Mouse (Mus musculus): ENCODE results near the gene Msh5. TPM values are rescaled to one million over a fixed set of nuclear protein-coding genes. Genes with fewer than 3 reads are reported as not detected.

Msh5 gene
- polyA plus RNA-seq, 1 experiment from 2014 or later = 3.0 TPM

- WGBS = 64% methylated on average over 8 of the region's 10 CpGs
- no peak for ATAC-seq (ENCODE audit: insufficient number of reproducible peaks, low FRiP score, low TSS enrichment, low read depth)
- H3K27ac ChIP-seq = no peak overlapping the region
Observed at GRCm38 (mm10) chr17:35024691-35025488, 21.7 kb downstream of the Msh5 start.

GRCm38 (mm10) chr17:35024261-35024660, 22.3 kb downstream of the Msh5 start:
- H3K9me3 ChIP-seq = no peaks in the 10 kb centered on the region
- no peak overlapping the region for H3K9ac ChIP-seq
- H3K4me1 ChIP-seq = peaks cover 35% of the 10 kb centered on the region
- ATAC-seq (ENCODE audit: insufficient number of reproducible peaks, low FRiP score, low TSS enrichment, low read depth) = no peak
- H3K36me3 ChIP-seq = no peaks in the 10 kb centered on the region
- H3K4me2 ChIP-seq = no peak overlapping the region
- H3K4me3 ChIP-seq = no peak overlapping the region
- no peaks in the 10 kb centered on the region for H3K27me3 ChIP-seq
- no peak overlapping the region for H3K27ac ChIP-seq
- WGBS = 72% methylated on average over 12 of the region's 13 CpGs

More at GRCm38 (mm10) chr17:35024691-35025488, 21.7 kb downstream of the Msh5 start:
- no peaks in the 10 kb centered on the region for H3K9me3 ChIP-seq
- H3K9ac ChIP-seq = no peak overlapping the region
- no peak overlapping the region for H3K4me2 ChIP-seq
- no peaks in the 10 kb centered on the region for H3K36me3 ChIP-seq
- peaks cover 37% of the 10 kb centered on the region for H3K4me1 ChIP-seq
- H3K4me3 ChIP-seq = no peak overlapping the region
- no peaks in the 10 kb centered on the region for H3K27me3 ChIP-seq

DNA sequence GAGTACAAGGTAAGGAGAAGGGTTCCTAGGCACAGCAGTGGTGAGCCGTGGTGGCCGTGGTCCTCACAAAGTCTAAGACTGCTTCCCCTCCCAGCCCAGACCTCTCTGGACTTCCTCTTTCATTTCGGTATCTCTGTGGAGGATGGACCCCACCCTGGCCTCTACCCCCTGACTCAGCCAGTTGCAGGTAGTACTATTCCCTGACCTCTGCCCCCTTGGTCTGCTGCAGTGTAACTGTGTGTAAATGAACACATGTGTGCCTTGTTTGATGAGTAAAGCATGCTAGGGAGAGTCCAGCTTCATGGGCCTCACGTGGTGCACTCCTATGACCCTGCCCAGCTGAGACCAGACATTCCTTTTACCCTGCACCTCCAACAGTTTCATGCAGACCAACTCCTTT, 22.8 kb downstream of the Msh5 start:
- no peak for ATAC-seq (ENCODE audit: insufficient number of reproducible peaks, low FRiP score, low TSS enrichment, low read depth)
- Histone ChIP-seq H3K27me3 (no peaks in the 10 kb centered on the region), H3K27ac (no peak overlapping the region), H3K4me1 (peaks cover 35% of the 10 kb centered on the region), H3K36me3 (no peaks in the 10 kb centered on the region), H3K9me3 (no peaks in the 10 kb centered on the region), H3K4me2 (no peak overlapping the region), H3K4me3 (no peak overlapping the region), H3K9ac (no peak overlapping the region)
- WGBS = 66% methylated on average over 4 of the region's 4 CpGs

DNA sequence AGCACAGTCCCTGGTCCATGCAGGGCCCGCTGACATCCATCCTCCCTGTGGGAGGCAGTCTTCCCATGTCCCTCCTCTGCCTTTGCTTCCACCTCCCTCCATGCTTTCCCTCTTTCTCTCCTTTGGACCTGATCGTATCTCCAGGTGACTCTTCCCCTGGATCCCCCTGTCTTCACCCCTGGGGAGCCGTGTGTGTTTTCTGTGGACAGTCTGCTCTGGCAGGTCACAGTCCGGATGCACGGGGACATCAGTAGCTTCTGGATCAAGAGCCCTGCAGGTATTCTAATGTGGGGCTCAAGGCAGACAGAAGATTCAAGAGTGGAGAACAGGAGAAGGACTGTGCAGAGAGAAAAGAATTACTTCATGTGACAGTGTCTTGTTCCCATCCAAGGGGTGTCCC, 23.3 kb downstream of the Msh5 start:
- WGBS = 89% methylated on average over 5 of the region's 5 CpGs
- H3K27me3 ChIP-seq = no peaks in the 10 kb centered on the region
- no peak overlapping the region for H3K4me3 ChIP-seq
- no peak overlapping the region for H3K9ac ChIP-seq
- H3K4me1 ChIP-seq = peaks cover 32% of the 10 kb centered on the region
- H3K36me3 ChIP-seq = no peaks in the 10 kb centered on the region
- H3K27ac ChIP-seq = no peak overlapping the region
- H3K9me3 ChIP-seq = no peaks in the 10 kb centered on the region
- no peak overlapping the region for H3K4me2 ChIP-seq
- ATAC-seq (ENCODE audit: insufficient number of reproducible peaks, low FRiP score, low TSS enrichment, low read depth) = no peak

DNA sequence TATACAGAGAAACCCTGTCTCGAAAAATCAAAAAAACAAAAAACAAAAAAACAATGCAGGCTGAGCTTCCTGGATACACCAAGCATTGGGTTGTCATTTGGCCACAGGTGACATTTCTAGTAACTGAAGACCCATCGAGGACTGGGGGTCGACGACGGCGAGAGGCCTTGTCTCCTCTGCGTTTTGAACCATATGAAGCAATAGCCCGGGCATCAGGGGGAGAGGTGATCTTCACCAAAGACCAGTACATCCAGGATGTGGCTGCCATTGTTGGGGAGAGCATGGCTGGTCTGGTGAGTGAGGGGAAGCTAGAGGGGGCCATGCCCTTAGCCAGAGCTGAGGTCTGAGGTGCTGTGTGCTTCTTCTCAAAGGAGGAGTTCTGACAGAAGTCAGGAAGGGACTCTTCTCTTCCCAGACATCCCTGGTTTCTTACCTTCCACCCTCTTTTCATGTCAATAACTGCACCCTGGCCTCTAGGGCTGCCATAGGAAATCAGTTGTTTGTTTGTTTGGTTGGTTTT, 23.9 kb downstream of the Msh5 start:
- Histone ChIP-seq H3K36me3 (no peaks in the 10 kb centered on the region), H3K4me3 (no peak overlapping the region), H3K27me3 (no peaks in the 10 kb centered on the region), H3K9ac (no peak overlapping the region), H3K9me3 (no peaks in the 10 kb centered on the region), H3K4me1 (peaks cover 29% of the 10 kb centered on the region), H3K27ac (no peak overlapping the region), H3K4me2 (no peak overlapping the region)
- 91% methylated on average over 8 of the region's 8 CpGs for whole genome bisulfite sequencing
- ATAC-seq (ENCODE audit: insufficient number of reproducible peaks, low FRiP score, low TSS enrichment, low read depth) = no peak

- no peaks in the 10 kb centered on the region for H3K9me3 ChIP-seq
- H3K9ac ChIP-seq = no peak overlapping the region
- WGBS = 67% methylated on average over 6 of the region's 6 CpGs
Observed at GRCm38 (mm10) chr17:35021842-35022477, 24.6 kb downstream of the Msh5 start.

DNA sequence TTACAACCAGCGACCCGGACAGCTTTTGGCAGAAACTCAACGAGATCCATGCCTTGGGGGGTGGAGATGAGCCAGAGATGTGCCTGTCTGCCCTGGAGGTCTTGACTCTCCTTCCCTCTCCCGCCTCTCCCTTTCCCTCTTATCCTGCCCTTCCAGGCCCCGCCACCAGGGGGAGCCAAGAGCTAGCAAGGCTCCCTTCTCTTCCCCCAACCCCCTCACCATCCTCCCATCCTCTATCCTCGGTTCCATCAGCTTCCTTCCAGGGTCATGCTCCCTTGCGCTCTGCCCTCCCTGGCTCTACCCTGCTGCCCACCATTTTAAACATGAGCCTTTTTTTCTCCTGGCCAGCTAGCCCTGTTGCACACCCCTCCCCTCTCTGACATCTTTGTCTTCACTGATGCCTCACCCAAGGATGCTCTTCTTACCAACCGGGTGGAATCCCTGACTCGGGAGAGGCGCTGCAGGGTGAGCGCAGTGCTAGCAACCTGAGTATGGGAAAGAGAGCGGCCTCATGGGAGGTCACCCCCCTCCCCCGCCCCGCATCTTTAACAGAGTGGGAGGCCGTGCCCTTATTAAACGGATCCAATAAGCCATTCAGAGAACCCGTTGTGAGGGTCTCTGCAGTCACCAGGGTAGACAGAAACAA, 25.3 kb downstream of the Msh5 start:
- Histone ChIP-seq H3K27ac (peak overlapping the region; percentile 27; the same call in 1 of the 2 replicates), H3K4me1 (peaks cover 25% of the 10 kb centered on the region), H3K36me3 (peaks cover 5% of the 10 kb centered on the region; the same call in 1 of the 2 replicates), H3K27me3 (no peaks in the 10 kb centered on the region), H3K9ac (no peak overlapping the region), H3K4me3 (no peak overlapping the region), H3K9me3 (no peaks in the 10 kb centered on the region), H3K4me2 (peak overlapping the region; percentile 22; the same call in 1 of the 2 replicates)
- 17% methylated on average over 16 of the region's 17 CpGs for WGBS
- ATAC-seq (ENCODE audit: insufficient number of reproducible peaks, low FRiP score, low TSS enrichment, low read depth) = peak; percentile 27; the same call in 1 of the 2 replicates

More at GRCm38 (mm10) chr17:35021842-35022477, 24.6 kb downstream of the Msh5 start:
- Histone ChIP-seq H3K27me3 (no peaks in the 10 kb centered on the region), H3K4me3 (no peak overlapping the region), H3K36me3 (no peaks in the 10 kb centered on the region), H3K27ac (peak overlapping the region; percentile 27; the same call in 1 of the 2 replicates), H3K4me2 (0 out of 2 replicates have a peak overlapping the region, but pooled peaks have one; percentile 22), H3K4me1 (peaks cover 24% of the 10 kb centered on the region)
- ATAC-seq (ENCODE audit: insufficient number of reproducible peaks, low FRiP score, low TSS enrichment, low read depth) = no peak

DNA sequence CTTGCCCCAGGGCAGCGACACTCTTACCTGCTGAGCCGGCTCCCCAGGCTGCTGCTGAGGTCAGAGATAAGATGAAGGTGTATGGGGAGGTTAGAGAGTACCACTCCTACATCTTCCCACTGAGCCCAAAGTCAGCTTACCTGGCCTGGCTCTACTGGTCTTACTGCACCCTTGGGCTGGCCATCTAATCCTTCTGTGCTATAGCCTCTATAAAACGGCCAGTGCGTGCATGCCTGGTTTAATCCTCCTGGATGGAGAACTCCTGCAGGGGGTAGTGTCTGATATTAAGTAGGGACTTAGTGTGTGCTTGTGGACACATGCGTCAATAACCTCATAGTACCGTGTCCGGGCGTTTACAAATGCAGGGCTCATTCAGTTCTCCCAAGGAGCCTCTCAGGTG, 26.0 kb downstream of the Msh5 start:
- 76% methylated on average over 8 of the region's 8 CpGs for WGBS
- ATAC-seq (ENCODE audit: insufficient number of reproducible peaks, low FRiP score, low TSS enrichment, low read depth) = no peak
- Histone ChIP-seq H3K9me3 (no peaks in the 10 kb centered on the region), H3K4me1 (peaks cover 25% of the 10 kb centered on the region), H3K9ac (no peak overlapping the region), H3K27me3 (no peaks in the 10 kb centered on the region), H3K36me3 (peaks cover 13% of the 10 kb centered on the region), H3K4me3 (no peak overlapping the region), H3K4me2 (no peak overlapping the region), H3K27ac (no peak overlapping the region)

DNA sequence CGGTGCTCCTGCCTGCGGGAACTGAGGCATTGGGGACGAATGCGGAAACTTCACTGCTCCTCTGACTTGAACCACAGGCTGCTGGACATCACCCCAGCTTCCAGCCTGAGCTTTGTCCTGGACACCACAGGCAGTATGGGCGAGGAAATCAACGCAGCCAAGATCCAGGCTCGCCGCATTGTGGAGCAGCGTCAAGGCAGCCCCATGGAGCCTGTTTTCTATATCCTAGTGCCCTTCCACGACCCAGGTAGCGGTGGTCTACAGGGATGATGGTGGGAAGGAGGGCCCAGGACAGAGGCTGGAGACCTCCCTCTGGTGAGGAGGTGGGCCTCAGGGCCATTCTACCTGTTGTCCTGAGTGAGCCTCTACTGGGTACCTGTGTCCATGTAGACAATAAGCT, 26.7 kb downstream of the Msh5 start:
- Histone ChIP-seq H3K9ac (no peak overlapping the region), H3K4me2 (no peak overlapping the region), H3K9me3 (no peaks in the 10 kb centered on the region), H3K4me1 (peaks cover 22% of the 10 kb centered on the region), H3K27me3 (no peaks in the 10 kb centered on the region), H3K4me3 (no peak overlapping the region), H3K27ac (no peak overlapping the region), H3K36me3 (peaks cover 19% of the 10 kb centered on the region)
- WGBS = 73% methylated on average over 11 of the region's 11 CpGs
- no peak for ATAC-seq (ENCODE audit: insufficient number of reproducible peaks, low FRiP score, low TSS enrichment, low read depth)

- no peak for ATAC-seq (ENCODE audit: insufficient number of reproducible peaks, low FRiP score, low TSS enrichment, low read depth)
- Histone ChIP-seq H3K4me2 (no peak overlapping the region), H3K4me1 (peaks cover 19% of the 10 kb centered on the region)
Observed at GRCm38 (mm10) chr17:35018171-35018570, 28.4 kb downstream of the Msh5 start.

DNA sequence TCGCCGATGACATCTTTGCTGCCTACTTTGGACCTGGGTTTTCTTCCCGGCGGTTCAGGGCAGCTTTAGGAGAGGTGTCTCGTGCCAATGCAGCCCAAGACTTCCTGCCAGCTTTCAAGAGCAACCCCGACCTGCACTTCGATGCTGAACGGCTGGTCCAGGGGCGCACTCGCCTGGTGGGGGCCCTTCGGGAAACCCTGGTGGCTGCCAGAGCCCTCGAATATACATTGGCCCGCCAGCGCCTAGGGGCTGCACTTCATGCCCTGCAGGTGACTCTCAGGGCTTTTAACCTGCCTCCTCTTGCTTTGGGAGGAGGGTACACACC, 28.9 kb downstream of the Msh5 start:
- 77% methylated on average over 14 of the region's 14 CpGs for WGBS
- peaks cover 41% of the 10 kb centered on the region for H3K36me3 ChIP-seq

More at GRCm38 (mm10) chr17:35018171-35018570, 28.4 kb downstream of the Msh5 start:
- H3K36me3 ChIP-seq = peaks cover 36% of the 10 kb centered on the region
- no peak overlapping the region for H3K27ac ChIP-seq
- H3K27me3 ChIP-seq = no peaks in the 10 kb centered on the region
- WGBS = 80% methylated on average over 3 of the region's 3 CpGs
- no peak overlapping the region for H3K9ac ChIP-seq
- no peak overlapping the region for H3K4me3 ChIP-seq
- no peaks in the 10 kb centered on the region for H3K9me3 ChIP-seq

More for the DNA sequence above, 28.9 kb downstream of the Msh5 start:
- Histone ChIP-seq H3K27ac (no peak overlapping the region), H3K4me1 (peaks cover 19% of the 10 kb centered on the region), H3K27me3 (no peaks in the 10 kb centered on the region), H3K4me2 (no peak overlapping the region), H3K4me3 (no peak overlapping the region), H3K9me3 (no peaks in the 10 kb centered on the region), H3K9ac (no peak overlapping the region)
- ATAC-seq (ENCODE audit: insufficient number of reproducible peaks, low FRiP score, low TSS enrichment, low read depth) = no peak

Measured in limb, embryonic 15.5 days (tissue).